In the genomic region with DNA sequence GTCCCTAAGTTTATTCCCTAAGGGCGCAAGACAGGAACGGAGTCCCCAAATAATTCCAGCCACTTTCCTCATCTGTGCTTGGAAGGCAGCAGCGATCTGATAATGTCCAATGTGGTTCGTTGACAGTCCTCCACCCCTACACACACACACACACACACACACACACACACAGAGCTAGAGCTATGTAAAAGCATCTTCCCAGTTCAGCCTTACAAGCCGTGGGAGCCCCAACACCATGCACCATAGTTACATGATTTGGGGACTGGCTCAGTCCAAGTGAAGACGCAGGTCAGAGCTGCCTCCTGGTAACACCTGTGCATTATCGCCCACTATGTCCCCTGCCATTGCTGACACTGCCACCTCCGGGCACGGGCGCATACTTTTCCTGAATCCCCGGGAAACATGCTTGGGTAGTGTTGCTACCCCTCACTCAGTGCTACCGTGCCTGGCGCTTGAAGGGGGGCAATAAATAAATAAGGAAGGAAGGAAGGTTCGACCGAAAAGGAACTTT, we compare ENCODE assay signal across 8 mouse cellular contexts. TPM values are rescaled to one million over a fixed set of nuclear protein-coding genes. Genes with fewer than 3 reads are reported as not detected.
DNase-seq lines count a peak whose midpoint lies in the region; ATAC-seq and TF ChIP-seq lines count a peak whose summit lies in the region.

No protein-coding gene starts in this region.

- H3K4me1 ChIP-seq in spleen, adult 2 months (ENCODE audit: control insufficient read depth, insufficient read depth, insufficient read length): peaks cover 8% of the 10 kb centered on the region; the same call in 1 of the 2 replicates
- H3K4me1 ChIP-seq in limb, embryonic 15.5 days: peaks cover 38% of the 10 kb centered on the region
- peaks cover 16% of the 10 kb centered on the region for H3K4me1 ChIP-seq in stomach, embryonic 16.5 days (ENCODE audit: control insufficient read depth, insufficient read depth, low read length)

- no peak for TF ChIP-seq POLR2A in spleen, adult 2 months (IDR thresholded peaks at IDR 0.05; ENCODE audit: low read depth, low read length)

- peak; percentile 22 for DNase-seq in gastrocnemius, postnatal 10 days
- DNase-seq in gastrocnemius, postnatal 36 days: no peak
- peak in 1 of 2 experiments; percentile 27 for DNase-seq in spleen, adult 2 months (ENCODE audit: low read depth in 1 of 2, low spot score in 2 of 2)
- DNase-seq in spleen, postnatal 10 days (ENCODE audit: low spot score in 2 of 2): no peak
- DNase-seq in spleen, postnatal 4 days (ENCODE audit: low spot score in 2 of 2): no peak
- DNase-seq in adrenal gland, adult (ENCODE audit: inconsistent age in 2 of 2, low spot score in 1 of 2): no peak

- H3K27me3 ChIP-seq in spleen, adult 2 months (ENCODE audit: control insufficient read depth, insufficient read depth, low read length): no peaks in the 10 kb centered on the region
- no peaks in the 10 kb centered on the region for H3K27me3 ChIP-seq in limb, embryonic 15.5 days
- no peaks in the 10 kb centered on the region for H3K27me3 ChIP-seq in stomach, embryonic 16.5 days (ENCODE audit: control insufficient read depth, insufficient read depth, low read length)

- H3K4me3 ChIP-seq in spleen, adult 2 months (ENCODE audit: extremely low read depth, insufficient read depth, insufficient read length): peak overlapping the region; percentile 73
- peak overlapping the region; percentile 63 for H3K4me3 ChIP-seq in limb, embryonic 15.5 days
- H3K4me3 ChIP-seq in stomach, embryonic 16.5 days (replicated peaks; ENCODE audit: low read length): peak overlapping the region; percentile 72

- H3K9ac ChIP-seq in limb, embryonic 15.5 days: peak overlapping the region; percentile 31; the same call in 1 of the 2 replicates
- peak overlapping the region; percentile 86 for H3K9ac ChIP-seq in stomach, embryonic 16.5 days (ENCODE audit: low read length)

- H3K9me3 ChIP-seq in limb, embryonic 15.5 days: no peaks in the 10 kb centered on the region
- no peaks in the 10 kb centered on the region for H3K9me3 ChIP-seq in stomach, embryonic 16.5 days (replicated peaks; ENCODE audit: control insufficient read depth, low read length)

- H3K36me3 ChIP-seq in spleen, adult 2 months (ENCODE audit: control insufficient read depth, insufficient read depth, low read length): no peaks in the 10 kb centered on the region
- H3K36me3 ChIP-seq in limb, embryonic 15.5 days: peaks cover 11% of the 10 kb centered on the region; the same call in 1 of the 2 replicates
- 0 out of 2 replicates have a peak, but pooled peaks cover 3% of the 10 kb centered on the region for H3K36me3 ChIP-seq in stomach, embryonic 16.5 days (ENCODE audit: control insufficient read depth, insufficient read depth, low read length)

- H3K4me2 ChIP-seq in limb, embryonic 15.5 days: peak overlapping the region; percentile 90
- peak overlapping the region; percentile 98 for H3K4me2 ChIP-seq in stomach, embryonic 16.5 days (ENCODE audit: low read depth, low read length)

- WGBS in spleen, adult 2 months: 6% methylated on average over 15 of the region's 15 CpGs
- WGBS in limb, embryonic 15.5 days: 1% methylated on average over 15 of the region's 15 CpGs
- 1% methylated on average over 15 of the region's 15 CpGs for WGBS in stomach, embryonic 16.5 days

- no peak for TF ChIP-seq CTCF in spleen, adult 2 months (IDR thresholded peaks at IDR 0.05; ENCODE audit: extremely low read depth, insufficient read depth, insufficient read length, insufficient replicate concordance)

- no peak overlapping the region for H3K27ac ChIP-seq in spleen, adult 2 months (ENCODE audit: insufficient read depth, low read length)
- H3K27ac ChIP-seq in limb, embryonic 15.5 days: peak overlapping the region; percentile 95
- H3K27ac ChIP-seq in stomach, embryonic 16.5 days (ENCODE audit: low read length): peak overlapping the region; percentile 98

- intact Hi-C loops in gastrocnemius, postnatal 36 days (cut with DNase I): loop anchor here (2.0 to 5.0 kb wide), 3 partner anchors 24 to 170 kb away; no protein-coding TSS in a partner anchor

- ATAC-seq in limb, embryonic 15.5 days (ENCODE audit: insufficient number of reproducible peaks, low FRiP score, low TSS enrichment, low read depth): peak; percentile 15; the same call in 1 of the 2 replicates
- peak; percentile 1; the same call in 1 of the 2 replicates for ATAC-seq in stomach, embryonic 16.5 days (ENCODE audit: insufficient read depth, low FRiP score)

RNA-seq across cellular contexts. Expression of gene Pfkfb3, which starts 51.6 kb away (rescaled TPM):
- total RNA-seq in gastrocnemius, postnatal 10 days (2021): 10 to 100 TPM; 19.3 to 21.5 TPM
- 100 to 1,000 TPM; 128 to 161 TPM for total RNA-seq in gastrocnemius, postnatal 36 days (2021)
- 20.6 and 22.0 TPM in 2 replicates for polyA plus RNA-seq in spleen, adult 2 months (2012; rRNA removed)
- polyA plus RNA-seq in limb, embryonic 15.5 days (2015; fragmentation: Nextera tagmentation; extraction: Ambion mirVana): 16.8 and 18.8 TPM in 2 replicates
- 16.1 and 20.6 TPM in 2 replicates for polyA plus RNA-seq in stomach, embryonic 16.5 days (2015; fragmentation: Nextera tagmentation; extraction: Ambion mirVana)
